Mouse (Mus musculus) forebrain, embryonic 16.5 days (tissue): ENCODE measurements around the gene Zmiz1. TPM values are rescaled to one million over a fixed set of nuclear protein-coding genes. Genes with fewer than 3 reads are reported as not detected.
A peak's percentile ranks its signal among the peaks of the same experiment; 100 is the strongest.

Experiments used
- ATAC-seq: fragments of 200-750 bp; cut with Nextera tagmentation; 2 replicates; pipeline ENCODE4 v1.8.0; 2017; ENCODE audit warnings: mild to moderate bottlenecking, moderate library complexity
- H3K27ac ChIP-seq: fragments of 300-500 bp; sonication (generic); 2 replicates; pipeline ENCODE4 v1.5.1; 2014; ENCODE audit warnings: low read length, control low read depth
- H3K27me3 ChIP-seq: fragments of 300-500 bp; sonication (generic); replicated peaks from 2 replicates; pipeline ENCODE4 v1.6.1; 2014; ENCODE audit warnings: low read length; ENCODE audit not compliant: control insufficient read depth, insufficient read depth
- H3K36me3 ChIP-seq: fragments of 300-500 bp; sonication (generic); 2 replicates; pipeline ENCODE4 v1.6.1; 2014; ENCODE audit not compliant: control insufficient read depth, insufficient read depth
- H3K4me1 ChIP-seq: fragments of 300-500 bp; sonication (generic); replicated peaks from 2 replicates; pipeline ENCODE4 v1.6.1; 2014; ENCODE audit warnings: low read length; ENCODE audit not compliant: control insufficient read depth, insufficient read depth
- H3K4me2 ChIP-seq: fragments of 300-500 bp; sonication (generic); 2 replicates; pipeline ENCODE4 v1.6.1; 2014; ENCODE audit warnings: mild to moderate bottlenecking, low read length, control low read depth
- H3K4me3 ChIP-seq: fragments of 300-500 bp; sonication (generic); replicated peaks from 2 replicates; pipeline ENCODE4 v1.5.1; 2014; ENCODE audit warnings: mild to moderate bottlenecking, low read length, control low read depth
- H3K9ac ChIP-seq: fragments of 300-500 bp; sonication (generic); replicated peaks from 2 replicates; pipeline ENCODE4 v1.6.1; 2014; ENCODE audit warnings: low read depth, low read length, control low read depth
- H3K9me3 ChIP-seq: fragments of 300-500 bp; sonication (generic); 2 replicates; pipeline ENCODE4 v1.6.1; 2016; ENCODE audit warnings: low read length; ENCODE audit not compliant: control insufficient read depth
- WGBS: fragments of 180-500 bp; shearing (Covaris S2); extraction: QIAGEN DNeasy Blood & Tissue Kit; methylation state at CpG from one replicate; pipeline ENCODE4 v1.1.7; 2014; 5-methylcytosine and 5-hydroxymethylcytosine counted together
- microRNA-seq: library from miRNA; unstranded; fragments of <30 nt; microRNA quantifications from one replicate; pipeline ENCODE4, GENCODE M21; 2017
- polyA plus RNA-seq: library from polyadenylated mRNA; unstranded; fragments of >200 nt; fragmentation: Nextera tagmentation; extraction: Ambion mirVana; gene quantifications from 2 replicates; pipeline ENCODE4 v1.2.1, GENCODE M21; 2015

Zmiz1 gene
- polyA plus RNA-seq, 1 experiment from 2014 or later: 56.6 TPM

GRCm38 (mm10) chr14:25708451-25708850, 249.5 kb downstream of the Zmiz1 start:
- Histone ChIP-seq H3K9ac (no peak overlapping the region), H3K36me3 (no peaks in the 10 kb centered on the region), H3K27ac (no peak overlapping the region), H3K4me3 (no peak overlapping the region), H3K4me1 (no peaks in the 10 kb centered on the region), H3K9me3 (no peaks in the 10 kb centered on the region), H3K27me3 (no peaks in the 10 kb centered on the region), H3K4me2 (no peak overlapping the region)
- 85% methylated on average over 4 of the region's 4 CpGs for WGBS
- no peak for ATAC-seq

- no peaks in the 10 kb centered on the region for H3K36me3 ChIP-seq
- no peak overlapping the region for H3K9ac ChIP-seq
- WGBS: 87% methylated on average over 2 of the region's 2 CpGs
- H3K9me3 ChIP-seq: no peaks in the 10 kb centered on the region
- no peak overlapping the region for H3K27ac ChIP-seq
- H3K4me2 ChIP-seq: no peak overlapping the region
- ATAC-seq: no peak
- H3K4me3 ChIP-seq: no peak overlapping the region
- no peaks in the 10 kb centered on the region for H3K4me1 ChIP-seq
- H3K27me3 ChIP-seq: no peaks in the 10 kb centered on the region
Observed at GRCm38 (mm10) chr14:25708917-25709316, 249.9 kb downstream of the Zmiz1 start.

GRCm38 (mm10) chr14:25710073-25710472, 251.1 kb downstream of the Zmiz1 start:
- H3K4me2 ChIP-seq: no peak overlapping the region
- H3K9me3 ChIP-seq: no peaks in the 10 kb centered on the region
- ATAC-seq: no peak
- 78% methylated on average over 4 of the region's 4 CpGs for WGBS
- no peak overlapping the region for H3K4me3 ChIP-seq
- H3K9ac ChIP-seq: no peak overlapping the region
- no peaks in the 10 kb centered on the region for H3K27me3 ChIP-seq
- H3K4me1 ChIP-seq: no peaks in the 10 kb centered on the region
- no peak overlapping the region for H3K27ac ChIP-seq
- no peaks in the 10 kb centered on the region for H3K36me3 ChIP-seq

- no peaks in the 10 kb centered on the region for H3K4me1 ChIP-seq
- H3K4me3 ChIP-seq: no peak overlapping the region
- H3K27me3 ChIP-seq: no peaks in the 10 kb centered on the region
- no peaks in the 10 kb centered on the region for H3K36me3 ChIP-seq
- 65% methylated on average over 4 of the region's 4 CpGs for WGBS
- no peak for ATAC-seq
- H3K9ac ChIP-seq: no peak overlapping the region
- H3K27ac ChIP-seq: no peak overlapping the region
- no peak overlapping the region for H3K4me2 ChIP-seq
- no peaks in the 10 kb centered on the region for H3K9me3 ChIP-seq
Observed at GRCm38 (mm10) chr14:25710681-25711080, 251.7 kb downstream of the Zmiz1 start.

DNA sequence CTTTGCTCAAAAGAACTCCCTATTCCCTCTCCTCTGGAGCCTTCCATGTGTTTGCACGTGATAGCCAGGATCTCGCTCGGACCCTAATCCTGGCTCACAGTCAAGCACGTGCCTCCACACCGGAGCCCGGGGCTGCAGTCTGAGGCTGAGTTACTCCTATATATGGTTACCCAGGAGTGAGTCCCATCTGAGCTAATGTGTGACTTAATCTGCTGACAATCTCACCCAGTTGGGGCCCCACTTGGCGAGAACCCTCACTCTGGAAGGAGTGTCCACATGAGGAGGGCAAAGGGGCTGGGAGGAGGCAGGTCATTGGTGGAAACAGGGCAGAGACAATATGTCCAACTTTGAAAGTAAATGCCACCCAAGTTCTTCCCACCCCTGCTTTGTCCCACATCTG, 252.2 kb downstream of the Zmiz1 start:
- Histone ChIP-seq H3K4me3 (no peak overlapping the region), H3K4me2 (no peak overlapping the region), H3K36me3 (no peaks in the 10 kb centered on the region), H3K27ac (no peak overlapping the region), H3K9me3 (no peaks in the 10 kb centered on the region), H3K9ac (no peak overlapping the region), H3K4me1 (no peaks in the 10 kb centered on the region), H3K27me3 (no peaks in the 10 kb centered on the region)
- no peak for ATAC-seq
- 62% methylated on average over 7 of the region's 7 CpGs for WGBS

GRCm38 (mm10) chr14:25711602-25712001, 252.6 kb downstream of the Zmiz1 start:
- no peak for ATAC-seq
- H3K9me3 ChIP-seq: no peaks in the 10 kb centered on the region
- no peaks in the 10 kb centered on the region for H3K27me3 ChIP-seq
- no peak overlapping the region for H3K4me3 ChIP-seq
- H3K4me1 ChIP-seq: no peaks in the 10 kb centered on the region
- H3K36me3 ChIP-seq: no peaks in the 10 kb centered on the region
- H3K9ac ChIP-seq: no peak overlapping the region
- WGBS: 54% methylated on average over 8 of the region's 8 CpGs
- no peak overlapping the region for H3K4me2 ChIP-seq
- H3K27ac ChIP-seq: no peak overlapping the region

DNA sequence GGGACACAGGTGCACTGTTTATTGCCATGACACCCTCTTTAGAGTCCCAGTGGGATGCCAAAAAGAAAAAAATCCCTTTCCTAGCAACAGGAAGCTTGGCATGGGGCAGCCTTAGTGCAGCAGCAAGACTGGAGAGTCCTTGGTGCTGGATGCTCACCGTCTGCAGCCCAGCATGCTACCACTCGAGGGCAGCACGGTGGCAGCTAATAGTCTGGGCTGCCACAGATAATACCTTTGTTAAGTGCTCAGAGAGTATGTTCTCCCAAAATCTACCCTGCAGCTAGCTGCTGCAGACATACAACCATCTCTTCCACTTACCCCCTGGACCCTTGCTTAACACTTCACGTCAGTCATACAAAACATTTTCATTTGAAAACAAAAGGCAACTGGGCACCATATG, 254.5 kb downstream of the Zmiz1 start:
- WGBS: 15% methylated on average over 4 of the region's 4 CpGs
- H3K9ac ChIP-seq: no peak overlapping the region
- H3K27me3 ChIP-seq: no peaks in the 10 kb centered on the region
- ATAC-seq: peak; percentile 68
- H3K36me3 ChIP-seq: no peaks in the 10 kb centered on the region
- H3K4me1 ChIP-seq: no peaks in the 10 kb centered on the region
- H3K9me3 ChIP-seq: no peaks in the 10 kb centered on the region
- no peak overlapping the region for H3K4me3 ChIP-seq
- no peak overlapping the region for H3K27ac ChIP-seq
- H3K4me2 ChIP-seq: no peak overlapping the region

Small RNA genes within 50 kb of the gene (microRNA-seq; reads per million reads assigned to microRNA genes)
- gene Mir3075: 7.5 reads per million, percentile 25 among the genes with 10 or more reads in this experiment

Other genes starting within 250 kb of the Zmiz1 start
- gene Ppif, start 235.0 kb downstream of the Zmiz1 start, polyA plus RNA-seq: 24.1 and 26.3 TPM in 2 replicates